Mouse (Mus musculus) limb, embryonic 11.5 days (tissue): ENCODE data around the gene Dpf3. TPM values are rescaled to one million over a fixed set of nuclear protein-coding genes. Genes with fewer than 3 reads are reported as not detected.

ENCODE experiments used
- ATAC-seq: fragments of 200-750 bp; cut with Nextera tagmentation; 2 replicates; pipeline ENCODE4 v1.8.0; 2017; ENCODE audit warnings: low read depth; ENCODE audit not compliant: insufficient number of reproducible peaks, low FRiP score, low TSS enrichment
- DNase-seq: peaks from one replicate; pipeline ENCODE4 v3.0.0-alpha.2; 2015; ENCODE audit warnings: low spot score
- H3K27ac ChIP-seq: fragments of 300-500 bp; sonication (generic); replicated peaks from 2 replicates; pipeline ENCODE4 v1.5.1; 2014; ENCODE audit warnings: low read depth, mild to moderate bottlenecking, low read length
- H3K27me3 ChIP-seq: fragments of 300-500 bp; sonication (generic); 2 replicates; pipeline ENCODE4 v1.6.1; 2014; ENCODE audit warnings: mild to moderate bottlenecking, low read length, mixed read lengths; ENCODE audit not compliant: control insufficient read depth, insufficient read depth
- H3K36me3 ChIP-seq: fragments of 300-500 bp; sonication (generic); 2 replicates; pipeline ENCODE4 v1.6.1; 2014; ENCODE audit warnings: mild to moderate bottlenecking, low read length, moderate library complexity, mixed read lengths; ENCODE audit not compliant: control insufficient read depth, insufficient read depth
- H3K4me1 ChIP-seq: fragments of 300-500 bp; sonication (generic); 2 replicates; pipeline ENCODE4 v1.6.1; 2014; ENCODE audit warnings: low read length, mixed read lengths; ENCODE audit not compliant: control insufficient read depth, insufficient read depth
- H3K4me2 ChIP-seq: fragments of 300-500 bp; sonication (generic); 2 replicates; pipeline ENCODE4 v1.6.1; 2014; ENCODE audit warnings: low read depth, mild to moderate bottlenecking, moderate library complexity; ENCODE audit not compliant: severe bottlenecking
- H3K4me3 ChIP-seq: fragments of 300-500 bp; sonication (generic); 2 replicates; pipeline ENCODE4 v1.5.1; 2014; ENCODE audit warnings: low read depth, low read length
- H3K9ac ChIP-seq: fragments of 300-500 bp; sonication (generic); 2 replicates; pipeline ENCODE4 v1.6.1; 2014; ENCODE audit warnings: mild to moderate bottlenecking, low read length
- H3K9me3 ChIP-seq: fragments of 300-500 bp; sonication (generic); 2 replicates; pipeline ENCODE4 v1.6.1; 2016; ENCODE audit warnings: low read length; ENCODE audit not compliant: control insufficient read depth
- WGBS: fragments of 180-500 bp; shearing (Covaris S2); extraction: QIAGEN DNeasy Blood & Tissue Kit; methylation state at CpG from one replicate; pipeline ENCODE4 v1.1.7; 2014; 5-methylcytosine and 5-hydroxymethylcytosine counted together
- polyA plus RNA-seq: library from polyadenylated mRNA; unstranded; fragments of >200 nt; fragmentation: Nextera tagmentation; extraction: Ambion mirVana; gene quantifications from 2 replicates; pipeline ENCODE4 v1.2.1, GENCODE M21; 2014

Gene Dpf3
- polyA plus RNA-seq, 1 experiment from 2014 or later: 3.6 TPM

GRCm38 (mm10) chr12:83210294-83210693 is 277.2 kb downstream of the Dpf3 start:
- no peak overlapping the region for H3K9ac ChIP-seq
- no peak overlapping the region for H3K27ac ChIP-seq

GRCm38 (mm10) chr12:83209461-83209860 is 278.1 kb downstream of the Dpf3 start:
- no peaks in the 10 kb centered on the region for H3K27me3 ChIP-seq
- no peak for DNase-seq
- no peak overlapping the region for H3K27ac ChIP-seq
- WGBS: 43% methylated on average over 6 of the region's 6 CpGs
- H3K4me2 ChIP-seq: no peak overlapping the region
- no peak overlapping the region for H3K4me3 ChIP-seq
- H3K4me1 ChIP-seq: 0 out of 2 replicates have a peak, but pooled peaks cover 2% of the 10 kb centered on the region
- H3K9me3 ChIP-seq: no peaks in the 10 kb centered on the region
- no peak overlapping the region for H3K9ac ChIP-seq
- no peaks in the 10 kb centered on the region for H3K36me3 ChIP-seq
- no peak for ATAC-seq

More at GRCm38 (mm10) chr12:83210294-83210693, 277.2 kb downstream of the Dpf3 start:
- ATAC-seq (no peak), DNase-seq (no peak)
- Histone ChIP-seq H3K36me3 (no peaks in the 10 kb centered on the region), H3K27me3 (no peaks in the 10 kb centered on the region), H3K4me3 (no peak overlapping the region), H3K4me2 (no peak overlapping the region), H3K4me1 (0 out of 2 replicates have a peak, but pooled peaks cover 2% of the 10 kb centered on the region), H3K9me3 (no peaks in the 10 kb centered on the region)
- 58% methylated on average over 5 of the region's 5 CpGs for WGBS

DNA sequence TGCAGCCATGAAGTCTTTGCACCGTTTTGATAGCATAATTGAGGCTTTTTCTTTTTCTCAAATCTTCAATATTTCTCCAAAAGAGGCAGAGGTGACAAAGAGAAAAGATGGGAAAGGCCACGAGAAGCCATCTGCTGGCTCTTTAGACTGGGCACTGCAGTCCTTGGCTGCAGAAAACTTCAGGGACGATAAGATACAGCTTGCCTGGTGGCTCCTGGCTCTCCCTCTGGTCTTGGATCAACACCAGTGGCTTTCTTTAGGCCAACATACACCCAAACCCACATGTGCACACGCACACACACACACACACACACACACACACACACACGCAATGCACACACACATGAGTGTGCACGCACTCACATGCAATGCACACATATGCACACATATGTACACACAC is 278.7 kb downstream of the Dpf3 start:
- 69% methylated on average over 6 of the region's 6 CpGs for WGBS
- no peak overlapping the region for H3K4me2 ChIP-seq
- no peaks in the 10 kb centered on the region for H3K36me3 ChIP-seq
- H3K4me1 ChIP-seq: 0 out of 2 replicates have a peak, but pooled peaks cover 2% of the 10 kb centered on the region
- ATAC-seq (no peak), DNase-seq (no peak)
- H3K4me3 ChIP-seq: no peak overlapping the region
- H3K27ac ChIP-seq: no peak overlapping the region
- no peaks in the 10 kb centered on the region for H3K9me3 ChIP-seq
- H3K27me3 ChIP-seq: no peaks in the 10 kb centered on the region
- no peak overlapping the region for H3K9ac ChIP-seq

GRCm38 (mm10) chr12:83208011-83208410 is 279.5 kb downstream of the Dpf3 start:
- Histone ChIP-seq H3K27me3 (no peaks in the 10 kb centered on the region), H3K4me3 (no peak overlapping the region), H3K9ac (no peak overlapping the region), H3K36me3 (no peaks in the 10 kb centered on the region), H3K4me2 (no peak overlapping the region), H3K9me3 (no peaks in the 10 kb centered on the region), H3K4me1 (0 out of 2 replicates have a peak, but pooled peaks cover 2% of the 10 kb centered on the region), H3K27ac (no peak overlapping the region)
- ATAC-seq: no peak
- DNase-seq: no peak
- 45% methylated on average over 8 of the region's 8 CpGs for WGBS

- DNase-seq (no peak), ATAC-seq (no peak)
- no peaks in the 10 kb centered on the region for H3K9me3 ChIP-seq
- 0 out of 2 replicates have a peak, but pooled peaks cover 2% of the 10 kb centered on the region for H3K4me1 ChIP-seq
- WGBS: 69% methylated on average over 5 of the region's 5 CpGs
- no peak overlapping the region for H3K4me2 ChIP-seq
- H3K9ac ChIP-seq: no peak overlapping the region
- no peaks in the 10 kb centered on the region for H3K27me3 ChIP-seq
- H3K27ac ChIP-seq: no peak overlapping the region
- no peaks in the 10 kb centered on the region for H3K36me3 ChIP-seq
- no peak overlapping the region for H3K4me3 ChIP-seq
Measured at GRCm38 (mm10) chr12:83207481-83207880, 280.0 kb downstream of the Dpf3 start.

DNA sequence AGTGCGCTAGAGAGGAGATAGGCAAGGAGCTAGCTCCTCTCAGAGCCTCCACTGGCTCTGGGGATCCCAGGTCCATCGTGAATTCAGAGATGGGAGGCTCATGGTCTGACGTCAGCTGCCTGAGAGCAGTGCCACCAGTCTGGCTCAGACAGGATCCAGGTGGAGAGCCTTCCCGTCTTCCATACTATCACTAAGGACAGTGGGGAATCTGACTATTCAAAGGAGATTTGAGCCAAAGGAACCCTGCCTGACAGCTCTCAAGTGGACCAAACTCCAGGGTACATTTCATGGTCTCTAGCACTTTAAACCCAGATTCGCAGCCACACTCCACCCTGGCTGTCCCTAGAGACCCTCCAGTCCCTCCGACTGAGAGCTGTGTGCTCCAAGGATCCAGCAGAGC is 280.6 kb downstream of the Dpf3 start:
- no peaks in the 10 kb centered on the region for H3K27me3 ChIP-seq
- no peak overlapping the region for H3K4me2 ChIP-seq
- ATAC-seq (no peak), DNase-seq (no peak)
- peaks cover 4% of the 10 kb centered on the region for H3K4me1 ChIP-seq
- H3K9ac ChIP-seq: no peak overlapping the region
- H3K4me3 ChIP-seq: no peak overlapping the region
- H3K9me3 ChIP-seq: no peaks in the 10 kb centered on the region
- no peak overlapping the region for H3K27ac ChIP-seq
- WGBS: 74% methylated on average over 6 of the region's 6 CpGs
- H3K36me3 ChIP-seq: no peaks in the 10 kb centered on the region

- Histone ChIP-seq H3K4me3 (no peak overlapping the region), H3K9ac (no peak overlapping the region), H3K4me2 (no peak overlapping the region), H3K36me3 (no peaks in the 10 kb centered on the region), H3K4me1 (peaks cover 10% of the 10 kb centered on the region), H3K27me3 (no peaks in the 10 kb centered on the region), H3K27ac (no peak overlapping the region), H3K9me3 (no peaks in the 10 kb centered on the region)
- DNase-seq (no peak), ATAC-seq (no peak)
- 72% methylated on average over 5 of the region's 5 CpGs for WGBS
Measured at GRCm38 (mm10) chr12:83204361-83204760, 283.2 kb downstream of the Dpf3 start.

GRCm38 (mm10) chr12:83201674-83202073 is 285.8 kb downstream of the Dpf3 start:
- ATAC-seq (no peak), DNase-seq (no peak)
- Histone ChIP-seq H3K9ac (no peak overlapping the region; the same call in 1 of the 2 replicates), H3K27me3 (no peaks in the 10 kb centered on the region), H3K4me3 (no peak overlapping the region), H3K4me2 (no peak overlapping the region), H3K36me3 (no peaks in the 10 kb centered on the region), H3K9me3 (no peaks in the 10 kb centered on the region), H3K27ac (no peak overlapping the region), H3K4me1 (peaks cover 8% of the 10 kb centered on the region)
- 28% methylated on average over 3 of the region's 3 CpGs for WGBS

DNA sequence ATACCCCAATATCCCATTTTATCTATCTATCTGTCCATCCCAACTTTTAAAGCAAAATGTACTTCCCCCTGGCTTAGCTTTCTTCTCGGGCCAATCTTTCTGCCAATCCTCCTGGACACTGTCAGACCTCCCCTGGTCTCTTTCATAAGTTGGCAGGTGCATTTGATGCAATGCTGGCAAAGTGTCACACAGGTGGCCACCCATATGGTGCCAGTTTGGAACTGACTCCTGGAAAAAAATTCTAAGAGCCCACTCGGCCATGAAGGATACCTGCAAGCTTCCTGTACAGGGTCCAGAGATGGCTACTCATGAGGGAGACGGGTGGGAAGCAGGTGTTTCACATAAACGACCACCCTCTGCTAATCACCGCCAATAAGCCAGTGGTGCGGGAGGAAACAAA is 307.0 kb downstream of the Dpf3 start:
- Histone ChIP-seq H3K27ac (no peak overlapping the region), H3K27me3 (no peaks in the 10 kb centered on the region), H3K4me2 (no peak overlapping the region), H3K4me3 (no peak overlapping the region), H3K9ac (no peak overlapping the region), H3K36me3 (no peaks in the 10 kb centered on the region), H3K9me3 (no peaks in the 10 kb centered on the region), H3K4me1 (no peaks in the 10 kb centered on the region)
- no peak for DNase-seq
- ATAC-seq: no peak
- 68% methylated on average over 6 of the region's 6 CpGs for WGBS
